Mouse (Mus musculus): Measurements from ENCODE around the gene 0610009B22Rik. TPM values are rescaled to one million over a fixed set of nuclear protein-coding genes. Genes with fewer than 3 reads are reported as not detected.
"Not testable (repeated sequence)": the region's sequence is repeated elsewhere in the genome, so short reads cannot be mapped to it uniquely, and the experiment has no call there.

The 0610009B22Rik gene
- total and polyA plus RNA-seq, 2 experiments from 2014 or later = 32.5 to 78.7 TPM

DNA sequence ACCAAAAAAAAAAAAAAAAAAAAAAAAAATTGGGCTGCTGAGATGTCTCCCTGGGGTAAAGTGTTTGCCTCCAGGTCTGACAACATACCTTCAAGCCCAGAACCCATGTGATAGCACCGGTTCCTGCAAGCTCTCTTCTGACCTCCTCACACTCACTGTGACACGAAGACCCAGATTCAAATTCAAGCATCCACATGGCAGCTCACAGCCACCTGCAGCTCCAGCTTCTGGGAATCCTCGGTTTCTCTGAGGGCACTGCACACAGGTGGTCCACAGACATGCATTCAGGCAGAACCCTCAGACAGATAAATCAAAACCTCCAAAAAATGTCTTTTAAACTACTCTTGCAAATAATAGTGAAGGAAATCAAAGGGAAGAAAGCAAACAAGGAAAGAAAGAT is 9.2 kb downstream of the 0610009B22Rik start:
- WGBS = 82% methylated on average over 3 of the region's 3 CpGs
- no peak overlapping the region for H3K4me2 ChIP-seq (ENCODE audit: low read depth)
- no peaks in the 10 kb centered on the region for H3K9me3 ChIP-seq (ENCODE audit: low read length)

DNA sequence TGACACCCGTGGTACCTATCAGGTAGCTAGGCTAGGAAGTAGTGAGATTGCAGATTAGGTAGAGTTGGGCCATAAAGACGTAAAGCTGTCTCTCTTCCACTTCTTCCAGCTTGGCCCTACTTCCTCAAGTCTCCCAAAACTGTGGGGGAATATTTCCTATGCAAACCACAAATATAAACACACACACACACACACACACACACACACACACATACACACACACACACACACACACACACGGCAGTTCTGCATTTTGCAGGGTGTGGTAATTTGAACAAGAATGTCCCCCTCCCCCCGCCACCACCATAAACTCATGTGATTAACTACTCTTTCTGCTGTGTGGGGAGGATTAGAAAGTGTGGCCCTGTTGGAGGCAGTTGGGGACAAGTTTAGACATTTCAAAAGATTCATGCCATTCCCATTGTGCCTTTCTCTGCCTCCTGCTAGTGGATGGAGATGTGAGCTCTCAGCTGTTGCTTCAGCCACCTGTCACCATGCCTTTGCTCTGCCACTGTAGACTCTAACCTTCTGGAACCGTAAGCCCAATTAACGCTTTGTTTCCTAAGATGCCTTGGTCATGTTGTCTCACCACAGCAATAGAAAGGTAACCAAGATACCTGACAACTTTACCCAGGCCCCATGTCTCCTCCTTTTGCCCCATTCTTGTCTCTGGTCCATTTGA is 10.8 kb downstream of the 0610009B22Rik start:
- DNase-seq (no peak), ATAC-seq (no peak)
- H3K27ac ChIP-seq (ENCODE audit: low read depth, low read length) = no peak overlapping the region
- H3K9ac ChIP-seq = no peak overlapping the region
- TF ChIP-seq CTCF (IDR thresholded peaks at IDR 0.05; ENCODE audit: low read depth) = no peak
- H3K4me1 ChIP-seq (ENCODE audit: insufficient read depth) = no peaks in the 10 kb centered on the region
- no peaks in the 10 kb centered on the region for H3K36me3 ChIP-seq (ENCODE audit: insufficient read depth)
- no peak overlapping the region for H3K4me3 ChIP-seq (ENCODE audit: low read depth, low read length)
- 72% methylated on average over 6 of the region's 6 CpGs for WGBS
- no peaks in the 10 kb centered on the region for H3K9me3 ChIP-seq (ENCODE audit: low read length)
- H3K27me3 ChIP-seq (ENCODE audit: insufficient read depth, low read length) = no peaks in the 10 kb centered on the region
- H3K4me2 ChIP-seq (ENCODE audit: low read depth) = no peak overlapping the region

More for the DNA sequence above, 9.2 kb downstream of the 0610009B22Rik start:
- Histone ChIP-seq H3K4me1 (ENCODE audit: insufficient read depth) (no peaks in the 10 kb centered on the region), H3K9ac (no peak overlapping the region), H3K27me3 (ENCODE audit: insufficient read depth, low read length) (no peaks in the 10 kb centered on the region), H3K36me3 (ENCODE audit: insufficient read depth) (no peaks in the 10 kb centered on the region), H3K4me3 (ENCODE audit: low read depth, low read length) (no peak overlapping the region), H3K27ac (ENCODE audit: low read depth, low read length) (no peak overlapping the region)
- DNase-seq = no peak
- no peak for ATAC-seq
- no peak for TF ChIP-seq CTCF (IDR thresholded peaks at IDR 0.05; ENCODE audit: low read depth)

DNA sequence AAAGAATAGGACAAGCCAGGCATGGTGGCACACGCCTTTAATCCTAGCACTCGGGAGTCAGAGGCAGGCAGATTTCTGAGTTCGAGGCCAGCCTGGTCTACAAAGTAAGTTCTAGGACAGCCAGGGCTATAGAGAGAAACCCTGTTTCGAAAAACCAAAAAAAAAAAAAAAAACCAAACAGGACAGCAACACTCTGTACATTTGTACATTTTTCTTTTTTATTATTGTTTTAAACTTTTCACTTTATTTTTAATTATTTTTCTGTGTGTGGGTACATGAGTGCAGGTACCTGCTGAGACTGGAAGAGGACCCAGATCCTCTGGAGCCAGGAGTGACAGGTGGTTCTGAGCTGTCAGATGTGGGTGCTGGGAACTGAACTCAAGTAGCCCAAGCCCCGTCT is 13.3 kb downstream of the 0610009B22Rik start:
- no peak for TF ChIP-seq CTCF (IDR thresholded peaks at IDR 0.05; ENCODE audit: low read depth)
- Histone ChIP-seq H3K4me2 (ENCODE audit: low read depth) (no peak overlapping the region), H3K9me3 (ENCODE audit: low read length) (no peaks in the 10 kb centered on the region), H3K27me3 (ENCODE audit: insufficient read depth, low read length) (no peaks in the 10 kb centered on the region), H3K4me1 (ENCODE audit: insufficient read depth) (no peaks in the 10 kb centered on the region), H3K4me3 (ENCODE audit: low read depth, low read length) (no peak overlapping the region), H3K36me3 (ENCODE audit: insufficient read depth) (no peaks in the 10 kb centered on the region), H3K9ac (no peak overlapping the region), H3K27ac (ENCODE audit: low read depth, low read length) (no peak overlapping the region)
- 83% methylated on average over 5 of the region's 5 CpGs for WGBS
- ATAC-seq = no peak
- no peak for DNase-seq

DNA sequence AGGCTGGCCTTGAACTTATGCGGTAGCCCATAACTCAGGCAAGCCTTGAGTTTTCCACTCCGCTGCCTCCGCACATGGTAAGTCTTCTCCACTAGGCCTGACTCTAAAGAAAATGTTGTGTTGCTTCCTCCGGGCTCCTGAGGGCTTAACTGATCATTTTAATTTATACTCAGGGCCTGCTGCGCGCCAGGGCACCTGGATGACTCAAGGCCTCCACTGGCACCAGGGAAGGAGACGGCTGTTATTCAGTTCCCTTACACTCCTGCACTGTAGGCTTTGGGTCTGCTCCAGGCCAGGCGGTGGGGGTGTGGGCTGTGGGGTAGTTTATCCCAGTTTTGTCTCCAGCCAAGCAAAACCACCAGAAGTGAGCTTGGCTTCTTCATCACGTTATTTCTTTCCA is 15.4 kb downstream of the 0610009B22Rik start:
- H3K4me2 ChIP-seq (ENCODE audit: low read depth) = no peak overlapping the region
- no peaks in the 10 kb centered on the region for H3K9me3 ChIP-seq (ENCODE audit: low read length)
- no peaks in the 10 kb centered on the region for H3K4me1 ChIP-seq (ENCODE audit: insufficient read depth)
- no peak for TF ChIP-seq CTCF (IDR thresholded peaks at IDR 0.05; ENCODE audit: low read depth)
- H3K27ac ChIP-seq (ENCODE audit: low read depth, low read length) = no peak overlapping the region
- DNase-seq = no peak
- no peak overlapping the region for H3K9ac ChIP-seq
- ATAC-seq = no peak
- H3K4me3 ChIP-seq (ENCODE audit: low read depth, low read length) = no peak overlapping the region
- 75% methylated on average over 9 of the region's 9 CpGs for WGBS
- H3K27me3 ChIP-seq (ENCODE audit: insufficient read depth, low read length) = no peaks in the 10 kb centered on the region
- no peaks in the 10 kb centered on the region for H3K36me3 ChIP-seq (ENCODE audit: insufficient read depth)

DNA sequence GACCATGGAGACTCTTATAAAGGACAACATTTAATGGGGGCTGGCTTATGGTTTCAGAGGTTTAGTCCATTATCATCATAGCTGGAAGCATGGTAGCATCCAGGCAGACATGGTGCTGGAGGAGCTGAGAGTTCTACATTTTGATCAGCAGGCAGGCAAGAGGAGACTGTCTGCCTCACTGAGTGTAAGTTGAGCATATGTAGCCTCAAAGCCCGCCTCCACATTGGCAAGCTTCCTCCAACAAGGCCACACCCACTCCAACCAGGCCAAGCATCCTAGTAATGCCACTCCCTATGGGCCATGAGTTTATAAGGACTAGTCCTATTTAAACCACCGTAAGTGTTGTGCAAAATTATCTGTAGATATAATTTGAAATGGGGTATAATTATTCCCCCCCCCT is 17.3 kb downstream of the 0610009B22Rik start:
- 74% methylated on average over 2 of the region's 2 CpGs for WGBS
- DNase-seq = no peak
- no peak for ATAC-seq

DNA sequence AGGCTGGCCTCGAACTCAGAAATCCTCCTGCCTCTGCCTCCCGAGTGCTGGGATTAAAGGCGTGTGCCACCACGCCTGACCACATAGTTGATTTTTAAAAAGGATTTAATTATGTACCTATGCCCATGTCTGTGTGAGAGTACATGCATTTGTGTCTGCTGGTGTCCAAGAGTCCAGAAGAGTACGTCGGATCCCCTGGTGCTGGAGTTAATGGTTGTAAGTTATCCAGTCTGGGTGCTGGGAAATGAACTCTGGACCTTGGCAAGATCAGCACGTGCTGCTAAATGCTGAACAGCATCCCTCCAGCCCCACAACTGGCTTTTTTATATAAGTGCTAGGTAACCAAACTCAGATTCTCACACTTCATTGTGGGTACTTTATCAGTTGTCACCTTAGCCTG is 17.8 kb downstream of the 0610009B22Rik start:
- H3K27ac ChIP-seq (ENCODE audit: low read depth, low read length) = no peak overlapping the region
- no peaks in the 10 kb centered on the region for H3K36me3 ChIP-seq (ENCODE audit: insufficient read depth)
- WGBS = 93% methylated on average over 7 of the region's 7 CpGs
- ATAC-seq (no peak), DNase-seq (no peak)
- no peaks in the 10 kb centered on the region for H3K27me3 ChIP-seq (ENCODE audit: insufficient read depth, low read length)
- H3K4me1 ChIP-seq (ENCODE audit: insufficient read depth) = no peaks in the 10 kb centered on the region
- no peak overlapping the region for H3K4me2 ChIP-seq (ENCODE audit: low read depth)
- TF ChIP-seq CTCF (IDR thresholded peaks at IDR 0.05; ENCODE audit: low read depth) = no peak
- H3K9ac ChIP-seq = no peak overlapping the region
- no peaks in the 10 kb centered on the region for H3K9me3 ChIP-seq (ENCODE audit: low read length)
- no peak overlapping the region for H3K4me3 ChIP-seq (ENCODE audit: low read depth, low read length)

More for the DNA sequence above, 17.3 kb downstream of the 0610009B22Rik start:
- Histone ChIP-seq H3K4me2 (ENCODE audit: low read depth) (no peak overlapping the region), H3K9me3 (ENCODE audit: low read length) (no peaks in the 10 kb centered on the region), H3K27ac (ENCODE audit: low read depth, low read length) (no peak overlapping the region), H3K4me1 (ENCODE audit: insufficient read depth) (no peaks in the 10 kb centered on the region), H3K36me3 (ENCODE audit: insufficient read depth) (no peaks in the 10 kb centered on the region), H3K9ac (no peak overlapping the region), H3K4me3 (ENCODE audit: low read depth, low read length) (no peak overlapping the region), H3K27me3 (ENCODE audit: insufficient read depth, low read length) (no peaks in the 10 kb centered on the region)
- TF ChIP-seq CTCF (IDR thresholded peaks at IDR 0.05; ENCODE audit: low read depth) = no peak

DNA sequence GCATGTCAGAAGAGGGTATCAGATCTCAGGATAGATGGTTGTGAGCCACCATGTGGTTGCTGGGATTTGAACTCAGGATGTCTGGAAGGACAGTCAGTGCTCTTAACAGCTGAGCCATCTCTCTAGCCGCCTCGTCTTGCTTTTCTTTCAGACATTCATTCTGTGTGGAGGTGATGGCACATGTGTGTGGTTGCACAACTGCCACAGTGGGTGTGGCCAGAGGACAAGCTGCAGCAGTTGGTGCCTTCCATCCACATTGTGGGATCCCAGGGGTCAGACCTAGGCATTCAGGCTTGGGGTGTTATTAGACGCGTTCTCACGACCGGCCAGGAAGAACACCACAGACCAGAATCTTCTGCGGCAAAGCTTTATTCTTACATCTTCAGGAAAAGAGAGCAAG is 23.9 kb downstream of the 0610009B22Rik start:
- not testable (repeated sequence) for H3K36me3 ChIP-seq (ENCODE audit: insufficient read depth); H3K9me3 ChIP-seq (ENCODE audit: low read length); H3K4me2 ChIP-seq (ENCODE audit: low read depth); H3K27ac ChIP-seq (ENCODE audit: low read depth, low read length); H3K4me1 ChIP-seq (ENCODE audit: insufficient read depth); DNase-seq; ATAC-seq; H3K4me3 ChIP-seq (ENCODE audit: low read depth, low read length); H3K9ac ChIP-seq; H3K27me3 ChIP-seq (ENCODE audit: insufficient read depth, low read length)
- WGBS = 91% methylated on average over 7 of the region's 7 CpGs

All from forebrain, postnatal 0 days (tissue).